12 mouse cellular contexts compared by ENCODE assay signal in genomic region chr1:87002545-87003168, GRCm38 (mm10).
DNase-seq lines count a peak whose midpoint lies in the region; ATAC-seq and TF ChIP-seq lines count a peak whose summit lies in the region.
"Had no signal": no experiment of that assay in that cellular context is flagged by ENCODE, and none has a peak within 500 bp of the region (broad histone marks: within the 10 kb centered on the region; RNA-seq: fewer than 3 reads in every experiment).

No protein-coding gene starts in this region.

- WGBS in forebrain, embryonic 13.5 days = 27% methylated on average over 9 of the region's 9 CpGs
- 17% methylated on average over 9 of the region's 9 CpGs for WGBS in hindbrain, embryonic 15.5 days
- WGBS in midbrain, embryonic 16.5 days = 29% methylated on average over 9 of the region's 9 CpGs

- ATAC-seq in forebrain, embryonic 13.5 days = peak; percentile 51; the same call in 1 of the 2 replicates
- peak; percentile 92 for ATAC-seq in hindbrain, embryonic 15.5 days (ENCODE audit: low FRiP score, low read depth)
- peak; percentile 58; the same call in 1 of the 2 replicates for ATAC-seq in midbrain, embryonic 16.5 days

- TF ChIP-seq CTCF in brain, embryonic 14.5 days (IDR thresholded peaks at IDR 0.05; ENCODE audit: borderline replicate concordance, extremely low read depth, insufficient read depth, insufficient read length) = peak; percentile 7; the same call in 1 of the 2 replicates

- no peak overlapping the region for H3K9ac ChIP-seq in forebrain, embryonic 13.5 days
- H3K9ac ChIP-seq in hindbrain, embryonic 15.5 days = no peak overlapping the region
- H3K9ac ChIP-seq in midbrain, embryonic 16.5 days (ENCODE audit: low read depth, low read length) = no peak overlapping the region

- H3K27me3 ChIP-seq in forebrain, embryonic 13.5 days = no peaks in the 10 kb centered on the region
- no peaks in the 10 kb centered on the region for H3K27me3 ChIP-seq in hindbrain, embryonic 15.5 days
- H3K27me3 ChIP-seq in midbrain, embryonic 16.5 days (ENCODE audit: control insufficient read depth, insufficient read depth, low read depth, low read length) = no peaks in the 10 kb centered on the region

- H3K27ac ChIP-seq in forebrain, embryonic 13.5 days = peak overlapping the region; percentile 40
- peak overlapping the region; percentile 45; the same call in 1 of the 2 replicates for H3K27ac ChIP-seq in hindbrain, embryonic 15.5 days (replicated peaks)
- H3K27ac ChIP-seq in midbrain, embryonic 16.5 days (ENCODE audit: low read length) = no peak overlapping the region

- no peak overlapping the region for H3K4me2 ChIP-seq in forebrain, embryonic 13.5 days
- H3K4me2 ChIP-seq in hindbrain, embryonic 15.5 days = no peak overlapping the region
- no peak overlapping the region for H3K4me2 ChIP-seq in midbrain, embryonic 16.5 days (ENCODE audit: low read length)

- DNase-seq in brain, embryonic 14.5 days (ENCODE audit: low read depth) = no peak
- DNase-seq in urinary bladder, postnatal 25 days (ENCODE audit: low spot score) = no peak
- DNase-seq in gastrocnemius, adult 8-10 months (ENCODE audit: low spot score in 2 of 2) = no peak
- no peak for DNase-seq in liver
- DNase-seq in cerebellum, postnatal 4 days (ENCODE audit: low spot score in 2 of 2) = no peak
- DNase-seq: adrenal gland, postnatal 10 days; cerebellum, postnatal 14 days; thymus, adult 2 months had no signal

- H3K9me3 ChIP-seq in forebrain, embryonic 13.5 days (replicated peaks) = no peaks in the 10 kb centered on the region
- H3K9me3 ChIP-seq in hindbrain, embryonic 15.5 days = no peaks in the 10 kb centered on the region
- no peaks in the 10 kb centered on the region for H3K9me3 ChIP-seq in midbrain, embryonic 16.5 days (replicated peaks; ENCODE audit: control insufficient read depth, low read length, poor library complexity, severe bottlenecking)
- H3K9me3 ChIP-seq: G1E had no signal

- H3K4me1 ChIP-seq in forebrain, embryonic 13.5 days = peaks cover 14% of the 10 kb centered on the region
- H3K4me1 ChIP-seq in hindbrain, embryonic 15.5 days (replicated peaks) = peaks cover 10% of the 10 kb centered on the region; the same call in 1 of the 2 replicates
- no peaks in the 10 kb centered on the region for H3K4me1 ChIP-seq in midbrain, embryonic 16.5 days (ENCODE audit: control insufficient read depth, insufficient read depth, low read length)

- no peak for TF ChIP-seq POLR2A in brain, embryonic 14.5 days (IDR thresholded peaks at IDR 0.05; ENCODE audit: borderline replicate concordance, extremely low read depth, insufficient read depth, insufficient read length, poor library complexity, severe bottlenecking)

- H3K4me3 ChIP-seq in forebrain, embryonic 13.5 days = no peak overlapping the region
- H3K4me3 ChIP-seq in hindbrain, embryonic 15.5 days = no peak overlapping the region
- H3K4me3 ChIP-seq in midbrain, embryonic 16.5 days (ENCODE audit: low read depth, low read length) = no peak overlapping the region

- peaks cover 4% of the 10 kb centered on the region; the same call in 1 of the 2 replicates for H3K36me3 ChIP-seq in forebrain, embryonic 13.5 days (ENCODE audit: poor library complexity, severe bottlenecking)
- no peaks in the 10 kb centered on the region for H3K36me3 ChIP-seq in hindbrain, embryonic 15.5 days
- H3K36me3 ChIP-seq in midbrain, embryonic 16.5 days (ENCODE audit: control insufficient read depth, insufficient read depth, low read length) = 0 out of 2 replicates have a peak, but pooled peaks cover 8% of the 10 kb centered on the region
